Mouse (Mus musculus): ENCODE data around the gene Gm14124. TPM values are rescaled to one million over a fixed set of nuclear protein-coding genes. Genes with fewer than 3 reads are reported as not detected.
"Not testable (repeated sequence)": the region's sequence is repeated elsewhere in the genome, so short reads cannot be mapped to it uniquely, and the experiment has no call there.

Gene Gm14124
- not detected in 2 replicates for polyA plus RNA-seq (2014; fragmentation: Nextera tagmentation; extraction: Ambion mirVana)

DNA sequence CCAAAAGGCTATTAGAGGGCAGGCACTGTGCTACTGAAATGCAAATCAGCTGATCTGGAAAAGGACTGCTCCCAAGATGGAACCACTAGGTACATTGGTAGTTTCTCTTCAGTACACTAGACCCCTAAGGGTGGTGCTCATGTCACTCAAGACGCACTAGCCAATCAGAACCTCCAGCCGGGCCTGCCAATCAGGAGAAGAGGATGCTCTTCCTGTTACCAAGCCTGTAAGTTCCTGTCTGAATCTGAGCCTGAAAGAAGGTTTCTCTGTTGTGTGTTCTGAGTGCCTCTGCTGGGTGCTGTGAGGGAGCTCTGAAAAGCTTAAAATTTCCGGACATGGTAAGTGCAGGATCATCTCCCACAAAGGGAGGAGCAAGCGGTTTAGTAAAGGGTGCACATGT, at the start of gene Gm14124:
Gm14124 (plus strand) TSS at position 227 of the 400 bp plus-strand sequence.
- not testable (repeated sequence) for H3K4me2 ChIP-seq (ENCODE audit: low read length); ATAC-seq; H3K4me1 ChIP-seq (ENCODE audit: control insufficient read depth, insufficient read depth, low read length); H3K27ac ChIP-seq (ENCODE audit: low read depth, low read length); H3K4me3 ChIP-seq (ENCODE audit: low read depth, low read length); H3K36me3 ChIP-seq (ENCODE audit: control insufficient read depth, insufficient read depth, low read length); H3K9ac ChIP-seq (ENCODE audit: low read length); DNase-seq (ENCODE audit: low spot score); H3K9me3 ChIP-seq (replicated peaks; ENCODE audit: control insufficient read depth, low read length); H3K27me3 ChIP-seq (replicated peaks; ENCODE audit: control insufficient read depth, insufficient read depth, low read length)
- WGBS, result 83% methylated on average over 4 of the region's 4 CpGs

DNA sequence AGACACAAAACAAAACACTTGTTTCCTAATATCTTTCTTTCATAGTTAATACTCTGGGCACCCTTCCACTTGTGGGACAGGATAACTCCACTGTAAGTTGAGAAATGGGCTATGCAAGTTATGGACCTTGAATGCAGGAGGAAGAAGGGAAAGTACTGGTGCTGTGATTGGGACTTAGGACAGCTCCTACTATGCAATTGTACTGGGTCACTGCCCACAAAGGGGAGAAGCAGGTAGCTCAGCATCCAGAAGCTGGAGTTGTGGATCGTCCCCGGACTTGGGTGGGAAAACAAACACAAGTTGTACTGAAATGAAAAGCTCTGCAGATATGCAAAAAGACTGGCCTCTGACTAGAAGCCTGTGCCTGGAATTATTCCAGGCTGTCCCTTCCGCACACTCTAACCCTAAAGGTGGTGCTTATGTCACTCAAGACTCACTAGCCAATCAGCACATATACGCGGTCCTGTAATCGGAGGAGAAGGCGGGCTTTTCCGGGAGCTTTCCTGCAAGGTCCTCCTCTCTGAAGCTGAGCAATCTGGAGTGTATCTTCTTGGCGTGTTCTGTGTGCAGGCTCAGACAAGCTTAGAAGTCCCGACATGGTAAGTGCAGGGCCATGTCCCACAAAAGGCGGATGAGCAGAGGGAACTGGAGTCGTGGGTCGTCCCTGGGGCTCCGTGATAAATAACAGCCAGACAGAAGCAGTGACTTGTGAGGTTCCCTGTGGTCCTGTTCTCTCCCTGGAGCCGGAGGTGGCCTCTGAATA, 39.5 kb upstream of the Gm14124 start, which contains the start of gene Zfp937:
Zfp937 (plus strand) TSS at position 474 of the 763 bp plus-strand sequence.
- peak within 1 kb of the TSS; percentile 56 for H3K9ac ChIP-seq (ENCODE audit: low read length)
- ATAC-seq, result peak; percentile 100
- H3K4me1 ChIP-seq (ENCODE audit: control insufficient read depth, insufficient read depth, low read length); H3K36me3 ChIP-seq (ENCODE audit: control insufficient read depth, insufficient read depth, low read length); H3K9me3 ChIP-seq (replicated peaks; ENCODE audit: control insufficient read depth, low read length); H3K27me3 ChIP-seq (replicated peaks; ENCODE audit: control insufficient read depth, insufficient read depth, low read length); H3K27ac ChIP-seq (ENCODE audit: low read depth, low read length): not testable (repeated sequence)
- DNase-seq (ENCODE audit: low spot score), result peak; percentile 52
- H3K4me3 ChIP-seq (ENCODE audit: low read depth, low read length), result peak within 1 kb of the TSS; percentile 32
- WGBS, result 2% methylated on average over 15 of the region's 15 CpGs
- H3K4me2 ChIP-seq (ENCODE audit: low read length), result peak within 1 kb of the TSS; percentile 44

DNA sequence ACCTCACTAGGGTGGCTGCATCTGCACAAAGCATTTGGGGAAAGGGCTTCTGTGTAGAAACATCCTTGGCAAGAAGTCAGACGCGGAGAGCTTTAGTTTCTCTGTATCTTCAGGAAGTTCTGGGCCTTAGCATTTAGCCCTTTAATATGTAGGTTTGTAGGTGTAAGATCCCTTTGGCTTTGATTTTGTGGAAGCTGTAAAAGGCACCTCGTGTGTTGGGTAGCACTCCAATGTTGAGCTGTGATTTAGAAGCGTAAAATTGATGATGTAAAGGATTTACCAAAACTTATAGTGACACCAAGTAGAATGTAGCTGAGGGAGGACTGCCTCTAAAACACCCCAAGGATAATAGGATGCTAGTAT, 39.0 kb upstream of the Gm14124 start:
- not testable (repeated sequence) for H3K36me3 ChIP-seq (ENCODE audit: control insufficient read depth, insufficient read depth, low read length); H3K27me3 ChIP-seq (replicated peaks; ENCODE audit: control insufficient read depth, insufficient read depth, low read length); DNase-seq (ENCODE audit: low spot score); ATAC-seq; H3K4me1 ChIP-seq (ENCODE audit: control insufficient read depth, insufficient read depth, low read length); H3K27ac ChIP-seq (ENCODE audit: low read depth, low read length); H3K9me3 ChIP-seq (replicated peaks; ENCODE audit: control insufficient read depth, low read length)
- Histone ChIP-seq H3K9ac (ENCODE audit: low read length) (peak overlapping the region; percentile 56), H3K4me2 (ENCODE audit: low read length) (peak overlapping the region; percentile 44), H3K4me3 (ENCODE audit: low read depth, low read length) (peak overlapping the region; percentile 32)
- 4% methylated on average over 2 of the region's 4 CpGs for WGBS

DNA sequence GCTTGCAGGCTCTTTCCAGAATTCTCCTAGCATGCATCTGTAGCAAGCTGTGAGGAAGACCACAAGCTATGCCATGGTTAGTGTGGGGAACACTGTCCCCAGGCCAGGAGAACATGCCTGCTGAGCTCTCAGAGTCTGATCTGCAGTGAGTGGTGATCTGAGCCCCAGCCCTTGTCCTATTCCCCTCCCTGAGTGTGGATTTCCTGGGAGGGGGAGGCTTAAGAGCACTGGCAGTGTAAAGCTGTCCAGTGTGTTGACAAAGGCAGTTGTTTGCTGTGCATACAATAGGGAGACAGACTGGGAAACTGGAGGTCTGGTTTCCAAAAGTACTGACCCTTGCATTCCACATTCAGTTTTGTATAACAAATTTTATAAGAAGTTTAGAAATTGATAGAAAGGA, 34.1 kb upstream of the Gm14124 start:
- H3K4me2 ChIP-seq (ENCODE audit: low read length); ATAC-seq; H3K4me1 ChIP-seq (ENCODE audit: control insufficient read depth, insufficient read depth, low read length); H3K36me3 ChIP-seq (ENCODE audit: control insufficient read depth, insufficient read depth, low read length); H3K4me3 ChIP-seq (ENCODE audit: low read depth, low read length); H3K27ac ChIP-seq (ENCODE audit: low read depth, low read length); H3K9ac ChIP-seq (ENCODE audit: low read length); H3K27me3 ChIP-seq (replicated peaks; ENCODE audit: control insufficient read depth, insufficient read depth, low read length); H3K9me3 ChIP-seq (replicated peaks; ENCODE audit: control insufficient read depth, low read length); DNase-seq (ENCODE audit: low spot score): not testable (repeated sequence)

DNA sequence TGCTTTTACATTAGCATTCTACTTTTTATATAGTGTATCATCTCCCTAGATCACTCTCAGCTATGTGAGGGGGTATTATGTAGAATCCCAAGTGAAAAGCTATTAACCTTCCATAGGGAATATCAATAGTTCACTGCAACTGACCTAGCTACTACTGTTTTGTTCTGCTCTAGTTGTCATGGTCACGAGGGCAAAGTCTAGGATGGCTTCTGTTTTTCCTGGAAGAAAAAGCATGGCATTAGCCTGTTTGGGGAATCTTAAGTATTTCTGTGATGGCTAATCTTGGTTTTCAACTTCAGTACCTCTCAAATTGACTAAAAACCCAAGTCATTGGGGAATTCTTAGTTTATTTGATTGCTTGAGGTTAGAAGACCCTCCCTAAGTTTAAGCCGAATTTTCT, 14.1 kb upstream of the Gm14124 start:
- no peak overlapping the region for H3K4me2 ChIP-seq (ENCODE audit: low read length)
- no peaks in the 10 kb centered on the region for H3K27me3 ChIP-seq (replicated peaks; ENCODE audit: control insufficient read depth, insufficient read depth, low read length)
- no peaks in the 10 kb centered on the region for H3K4me1 ChIP-seq (ENCODE audit: control insufficient read depth, insufficient read depth, low read length)
- H3K9ac ChIP-seq (ENCODE audit: low read length), result no peak overlapping the region
- H3K36me3 ChIP-seq (ENCODE audit: control insufficient read depth, insufficient read depth, low read length), result peaks cover under 1% of the 10 kb centered on the region; the same call in 1 of the 2 replicates
- no peak overlapping the region for H3K4me3 ChIP-seq (ENCODE audit: low read depth, low read length)
- ATAC-seq, result no peak
- DNase-seq (ENCODE audit: low spot score), result no peak
- no peak overlapping the region for H3K27ac ChIP-seq (ENCODE audit: low read depth, low read length)
- 90% methylated on average over 2 of the region's 2 CpGs for WGBS
- H3K9me3 ChIP-seq (replicated peaks; ENCODE audit: control insufficient read depth, low read length), result peaks cover 24% of the 10 kb centered on the region

DNA sequence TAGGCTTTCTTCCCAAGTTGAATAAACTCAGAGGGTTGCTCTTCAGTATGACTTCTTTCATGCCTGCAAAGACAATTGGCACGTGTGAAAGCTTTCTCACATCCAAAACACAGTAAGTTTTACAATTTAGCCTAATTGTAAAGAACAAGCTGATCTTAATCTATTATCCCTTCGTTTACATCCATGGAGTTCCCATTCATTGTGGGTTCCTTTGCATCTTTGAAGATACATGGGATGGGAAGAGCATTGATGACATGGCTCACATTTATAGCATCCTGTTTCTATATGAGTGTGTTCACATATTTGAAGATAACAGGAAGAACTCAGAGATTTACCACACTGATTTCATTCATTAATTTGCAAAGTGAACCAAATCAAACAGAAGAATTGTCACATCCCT, 1.8 kb upstream of the Gm14124 start, which contains the start of gene Gm21994:
Gm21994 (minus strand) TSS at position 101 of the 400 bp plus-strand sequence.
- not testable (repeated sequence) for H3K27me3 ChIP-seq (replicated peaks; ENCODE audit: control insufficient read depth, insufficient read depth, low read length); H3K9me3 ChIP-seq (replicated peaks; ENCODE audit: control insufficient read depth, low read length); DNase-seq (ENCODE audit: low spot score); H3K4me1 ChIP-seq (ENCODE audit: control insufficient read depth, insufficient read depth, low read length); H3K9ac ChIP-seq (ENCODE audit: low read length); ATAC-seq; H3K4me2 ChIP-seq (ENCODE audit: low read length); H3K27ac ChIP-seq (ENCODE audit: low read depth, low read length); H3K36me3 ChIP-seq (ENCODE audit: control insufficient read depth, insufficient read depth, low read length); H3K4me3 ChIP-seq (ENCODE audit: low read depth, low read length)
- 63% methylated on average over 2 of the region's 2 CpGs for WGBS

DNA sequence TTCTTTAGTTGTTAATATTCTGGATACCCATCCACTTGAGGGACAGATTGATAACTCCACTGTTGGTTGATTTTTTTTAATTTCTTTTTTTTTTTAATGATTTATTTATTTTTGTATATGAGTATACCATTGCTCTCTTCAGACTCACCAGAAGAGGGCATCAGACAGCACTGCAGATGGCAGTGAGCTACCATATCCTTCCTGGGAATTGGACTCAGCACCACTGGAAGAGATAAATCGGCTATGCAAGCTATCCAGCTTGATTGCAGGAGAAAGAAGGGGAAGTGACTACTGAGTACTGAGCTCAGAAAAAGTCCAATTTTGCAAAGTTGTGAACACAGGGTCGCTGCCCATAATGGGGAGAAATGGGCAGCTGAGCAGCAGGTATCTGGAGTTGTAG, 456 bp upstream of the Gm14124 start:
- not testable (repeated sequence) for H3K4me3 ChIP-seq (ENCODE audit: low read depth, low read length); H3K4me2 ChIP-seq (ENCODE audit: low read length); ATAC-seq; H3K9me3 ChIP-seq (replicated peaks; ENCODE audit: control insufficient read depth, low read length); H3K27ac ChIP-seq (ENCODE audit: low read depth, low read length); H3K4me1 ChIP-seq (ENCODE audit: control insufficient read depth, insufficient read depth, low read length); H3K36me3 ChIP-seq (ENCODE audit: control insufficient read depth, insufficient read depth, low read length); H3K9ac ChIP-seq (ENCODE audit: low read length); H3K27me3 ChIP-seq (replicated peaks; ENCODE audit: control insufficient read depth, insufficient read depth, low read length); DNase-seq (ENCODE audit: low spot score)
- WGBS, result 68% methylated on average over 2 of the region's 2 CpGs

DNA sequence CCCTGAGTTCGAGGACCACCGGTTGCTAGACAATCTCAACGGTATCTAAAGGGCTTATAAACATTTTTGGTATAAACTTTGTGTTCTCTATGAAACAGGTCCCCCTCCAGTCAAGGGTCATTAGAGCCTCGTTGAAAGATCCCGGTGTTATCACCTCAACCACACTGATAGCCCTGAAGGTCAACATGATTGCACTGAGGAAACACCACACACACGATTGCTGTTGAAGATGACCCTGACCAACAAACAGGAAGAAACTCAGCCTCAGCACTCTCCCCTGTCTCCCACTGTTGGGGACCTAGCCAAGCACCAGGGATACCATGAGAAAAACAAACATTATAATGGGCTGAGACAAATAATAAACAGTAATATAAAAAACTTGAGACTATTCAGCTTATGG, 36.4 kb downstream of the Gm14124 start:
- Histone ChIP-seq H3K4me2 (ENCODE audit: low read length) (no peak overlapping the region), H3K4me3 (ENCODE audit: low read depth, low read length) (no peak overlapping the region), H3K4me1 (ENCODE audit: control insufficient read depth, insufficient read depth, low read length) (no peaks in the 10 kb centered on the region), H3K27me3 (replicated peaks; ENCODE audit: control insufficient read depth, insufficient read depth, low read length) (no peaks in the 10 kb centered on the region), H3K36me3 (ENCODE audit: control insufficient read depth, insufficient read depth, low read length) (no peaks in the 10 kb centered on the region), H3K9ac (ENCODE audit: low read length) (no peak overlapping the region), H3K9me3 (replicated peaks; ENCODE audit: control insufficient read depth, low read length) (no peaks in the 10 kb centered on the region), H3K27ac (ENCODE audit: low read depth, low read length) (no peak overlapping the region)
- no peak for DNase-seq (ENCODE audit: low spot score)
- WGBS, result 91% methylated on average over 6 of the region's 6 CpGs
- ATAC-seq, result no peak

DNA sequence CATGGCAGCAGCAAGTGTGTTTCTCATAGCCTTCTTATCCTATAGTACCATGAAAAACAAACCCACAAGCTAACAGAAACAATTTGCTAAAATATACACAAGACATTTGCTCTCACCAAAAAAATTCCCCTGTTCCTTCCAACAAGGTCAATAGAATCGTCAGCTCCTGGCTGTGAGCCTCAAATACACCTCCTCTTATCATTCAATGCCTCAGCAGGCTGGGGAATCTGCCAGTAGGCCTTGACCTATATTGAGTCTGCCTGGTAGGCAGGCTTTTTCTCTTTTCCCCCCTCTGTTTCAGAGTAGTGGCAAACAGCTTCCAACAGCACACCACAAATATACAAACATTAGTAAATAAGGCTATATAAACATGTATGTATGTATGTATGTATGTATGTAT, 41.8 kb downstream of the Gm14124 start:
- Histone ChIP-seq H3K9ac (ENCODE audit: low read length) (no peak overlapping the region), H3K36me3 (ENCODE audit: control insufficient read depth, insufficient read depth, low read length) (no peaks in the 10 kb centered on the region), H3K4me1 (ENCODE audit: control insufficient read depth, insufficient read depth, low read length) (no peaks in the 10 kb centered on the region), H3K27me3 (replicated peaks; ENCODE audit: control insufficient read depth, insufficient read depth, low read length) (no peaks in the 10 kb centered on the region), H3K9me3 (replicated peaks; ENCODE audit: control insufficient read depth, low read length) (no peaks in the 10 kb centered on the region), H3K27ac (ENCODE audit: low read depth, low read length) (no peak overlapping the region), H3K4me3 (ENCODE audit: low read depth, low read length) (no peak overlapping the region), H3K4me2 (ENCODE audit: low read length) (no peak overlapping the region)
- DNase-seq (ENCODE audit: low spot score) (no peak), ATAC-seq (no peak)
- WGBS, result 43% methylated on average over 1 of the region's 1 CpGs
